Mouse (Mus musculus) liver, embryonic 11.5 days (tissue): ENCODE results near the gene Rln1. TPM values are rescaled to one million over a fixed set of nuclear protein-coding genes. Genes with fewer than 3 reads are reported as not detected.

ENCODE experiments used
- ATAC-seq: fragments of 200-750 bp; cut with Nextera tagmentation; replicated peaks from 2 replicates; pipeline ENCODE4 v1.8.0; 2017; ENCODE audit warnings: moderate number of reproducible peaks, mild to moderate bottlenecking, moderate TSS enrichment, moderate library complexity; ENCODE audit not compliant: low FRiP score
- DNase-seq: peaks from one replicate; pipeline ENCODE4 v3.0.0-alpha.2; 2017; ENCODE audit warnings: low spot score
- H3K27ac ChIP-seq: fragments of 300-500 bp; sonication (generic); 2 replicates; pipeline ENCODE4 v1.5.1; 2014; ENCODE audit warnings: mild to moderate bottlenecking, low read depth, low read length, control low read depth
- H3K27me3 ChIP-seq: fragments of 300-500 bp; sonication (generic); replicated peaks from 2 replicates; pipeline ENCODE4 v1.6.1; 2014; ENCODE audit warnings: low read length, mixed read lengths; ENCODE audit not compliant: control insufficient read depth, insufficient read depth
- H3K36me3 ChIP-seq: fragments of 300-500 bp; sonication (generic); 2 replicates; pipeline ENCODE4 v1.6.1; 2014; ENCODE audit warnings: mild to moderate bottlenecking, low read length, moderate library complexity, mixed read lengths; ENCODE audit not compliant: control insufficient read depth, insufficient read depth
- H3K4me1 ChIP-seq: fragments of 300-500 bp; sonication (generic); replicated peaks from 2 replicates; pipeline ENCODE4 v1.6.1; 2014; ENCODE audit warnings: low read length, mixed read lengths; ENCODE audit not compliant: control insufficient read depth, insufficient read depth
- H3K4me2 ChIP-seq: fragments of 300-500 bp; sonication (generic); 2 replicates; pipeline ENCODE4 v1.6.1; 2014; ENCODE audit warnings: mild to moderate bottlenecking, control low read depth, moderate library complexity
- H3K4me3 ChIP-seq: fragments of 300-500 bp; sonication (generic); 2 replicates; pipeline ENCODE4 v1.5.1; 2014; ENCODE audit warnings: low read depth, low read length, control low read depth
- H3K9ac ChIP-seq: fragments of 300-500 bp; sonication (generic); 2 replicates; pipeline ENCODE4 v1.6.1; 2014; ENCODE audit warnings: low read depth, low read length, control low read depth
- H3K9me3 ChIP-seq: fragments of 300-500 bp; sonication (generic); 2 replicates; pipeline ENCODE4 v1.6.1; 2016; ENCODE audit warnings: low read length, inconsistent platforms, mixed read lengths; ENCODE audit not compliant: control insufficient read depth
- WGBS: fragments of 180-500 bp; shearing (Covaris S2); extraction: QIAGEN DNeasy Blood & Tissue Kit; methylation state at CpG from one replicate; pipeline ENCODE4 v1.1.7; 2014; 5-methylcytosine and 5-hydroxymethylcytosine counted together
- polyA plus RNA-seq: library from polyadenylated mRNA; unstranded; fragments of >200 nt; fragmentation: Nextera tagmentation; extraction: Ambion mirVana; gene quantifications from 2 replicates; pipeline ENCODE4 v1.2.1, GENCODE M21; 2014

The Rln1 gene
- polyA plus RNA-seq, 1 experiment from 2014 or later: not detected

DNA sequence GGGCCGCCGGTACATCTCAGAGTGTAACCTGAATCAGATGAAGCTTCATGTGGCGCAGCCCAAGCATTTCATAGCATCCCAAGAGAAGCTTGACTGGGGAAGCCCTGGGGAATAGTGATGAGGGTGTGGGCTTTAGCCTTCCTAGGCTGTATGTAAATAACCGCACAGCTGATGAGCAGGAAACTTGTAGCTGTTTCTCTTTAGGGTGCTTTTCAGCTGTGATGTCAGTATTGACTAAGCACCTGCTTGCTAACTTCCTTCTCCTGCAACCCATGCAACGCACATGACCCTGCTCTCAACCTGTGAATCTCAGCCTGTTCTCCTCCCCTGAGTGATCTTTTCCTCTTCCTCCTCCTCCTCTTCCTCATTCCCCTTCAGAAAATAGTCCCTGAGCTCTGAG is 29.6 kb upstream of the Rln1 start:
- Histone ChIP-seq H3K9me3 (no peaks in the 10 kb centered on the region), H3K27me3 (no peaks in the 10 kb centered on the region), H3K4me2 (no peak overlapping the region), H3K4me3 (no peak overlapping the region), H3K27ac (no peak overlapping the region), H3K4me1 (peaks cover 23% of the 10 kb centered on the region), H3K36me3 (no peaks in the 10 kb centered on the region), H3K9ac (no peak overlapping the region)
- WGBS: 76% methylated on average over 5 of the region's 5 CpGs
- DNase-seq (no peak), ATAC-seq (no peak)

DNA sequence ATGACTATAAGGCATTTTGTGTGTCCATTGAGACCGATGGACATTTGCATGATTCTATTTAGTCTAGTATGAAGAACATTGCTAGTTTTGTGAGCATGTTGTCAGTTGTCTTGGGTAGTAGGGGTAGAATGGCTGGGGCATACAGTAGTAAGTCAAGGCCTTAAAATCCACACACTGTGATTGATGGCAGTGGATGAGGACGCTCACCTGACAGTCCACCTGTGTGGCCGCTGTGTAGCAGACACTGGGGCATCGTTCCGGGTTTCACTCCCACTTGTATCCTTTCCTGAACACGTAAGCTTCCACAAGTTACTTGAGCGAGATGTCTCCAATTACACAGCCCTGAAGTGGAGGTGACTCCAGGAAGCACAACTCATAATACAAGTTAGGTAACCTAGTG is 29.1 kb upstream of the Rln1 start:
- Histone ChIP-seq H3K9ac (no peak overlapping the region), H3K36me3 (no peaks in the 10 kb centered on the region), H3K4me3 (no peak overlapping the region), H3K27ac (no peak overlapping the region), H3K9me3 (no peaks in the 10 kb centered on the region), H3K4me2 (no peak overlapping the region), H3K4me1 (peaks cover 20% of the 10 kb centered on the region), H3K27me3 (no peaks in the 10 kb centered on the region)
- WGBS: 88% methylated on average over 7 of the region's 7 CpGs
- DNase-seq (no peak), ATAC-seq (no peak)

DNA sequence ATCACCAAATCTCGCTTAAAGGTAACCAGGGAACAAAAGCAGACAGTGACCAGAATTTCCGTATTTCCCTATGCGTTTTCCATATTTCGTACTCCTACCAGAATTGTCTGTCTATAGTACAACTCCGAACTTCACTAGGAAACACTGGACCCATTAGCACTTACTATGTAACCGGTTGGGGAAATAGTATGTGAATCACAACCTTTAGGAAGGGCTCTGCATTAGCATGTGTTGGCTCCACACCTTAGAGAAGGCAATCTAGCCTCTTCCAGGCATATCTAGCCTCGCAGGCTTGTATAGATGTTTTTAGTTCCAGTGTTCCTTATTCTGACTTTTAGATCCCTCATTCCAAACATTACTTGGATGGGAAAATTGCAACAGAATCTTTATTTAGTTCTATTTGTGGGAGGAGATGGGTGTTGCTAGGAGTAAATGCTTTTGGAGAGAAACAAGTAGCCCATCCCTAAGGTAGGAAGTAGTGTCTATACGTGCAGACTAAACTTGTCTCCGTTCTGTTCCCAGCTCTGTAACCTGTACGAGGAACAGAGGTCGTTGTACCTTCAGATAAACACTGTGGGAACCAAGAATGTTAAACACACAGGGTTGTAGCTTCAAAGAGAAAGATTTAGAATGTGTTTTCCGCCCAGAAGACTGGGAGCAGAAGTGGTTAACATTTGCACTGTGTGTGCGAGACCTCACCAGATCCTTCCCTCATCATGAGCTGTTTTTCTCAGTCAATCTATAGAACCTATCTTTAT is 27.9 kb upstream of the Rln1 start:
- no peak for ATAC-seq
- 36% methylated on average over 13 of the region's 13 CpGs for WGBS
- H3K4me2 ChIP-seq: peak overlapping the region; percentile 89
- DNase-seq: no peak
- H3K4me3 ChIP-seq: peak overlapping the region; percentile 74
- no peaks in the 10 kb centered on the region for H3K27me3 ChIP-seq
- H3K36me3 ChIP-seq: no peaks in the 10 kb centered on the region
- peak overlapping the region; percentile 52; the same call in 1 of the 2 replicates for H3K9ac ChIP-seq
- H3K9me3 ChIP-seq: no peaks in the 10 kb centered on the region
- no peak overlapping the region for H3K27ac ChIP-seq
- peaks cover 17% of the 10 kb centered on the region for H3K4me1 ChIP-seq

DNA sequence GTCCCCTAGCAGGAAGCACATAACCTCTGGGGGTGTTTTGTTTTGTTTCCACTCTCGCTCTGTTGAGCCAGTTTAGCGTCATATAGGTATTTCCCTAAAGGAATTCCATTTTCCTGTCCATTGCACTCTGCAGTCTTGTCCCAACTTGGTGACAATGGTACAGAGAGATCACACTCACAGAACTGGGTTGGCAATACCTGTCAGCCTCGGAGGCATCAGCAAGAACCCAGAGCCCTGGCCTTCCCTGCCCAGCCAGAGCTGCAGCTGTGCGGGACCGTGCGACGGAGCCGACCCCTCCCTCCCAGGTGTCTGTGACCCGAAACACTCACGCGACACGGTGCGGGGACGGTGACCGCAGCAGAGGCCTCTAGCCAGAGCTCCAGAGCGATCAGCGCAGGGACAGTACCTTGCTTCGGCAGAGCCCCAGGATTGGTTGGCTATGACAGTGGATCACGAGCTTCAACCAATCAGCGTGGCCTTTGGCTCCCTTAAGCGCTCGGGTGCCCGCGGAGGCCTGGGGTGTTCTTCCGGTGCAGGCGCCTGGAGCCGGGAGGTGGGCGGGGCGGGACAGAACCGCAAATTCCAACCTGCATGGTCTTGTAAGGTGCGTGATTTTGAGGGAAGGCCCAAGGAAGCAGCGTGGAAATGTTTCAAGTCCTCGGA is 27.1 kb upstream of the Rln1 start:
- Histone ChIP-seq H3K27ac (no peak overlapping the region; the same call in 1 of the 2 replicates), H3K4me3 (peak overlapping the region; percentile 74), H3K9me3 (no peaks in the 10 kb centered on the region), H3K4me2 (peak overlapping the region; percentile 89), H3K9ac (peak overlapping the region; percentile 78), H3K4me1 (peaks cover 16% of the 10 kb centered on the region), H3K27me3 (no peaks in the 10 kb centered on the region), H3K36me3 (no peaks in the 10 kb centered on the region)
- DNase-seq (peak; percentile 80), ATAC-seq (peak; percentile 100)
- 3% methylated on average over 33 of the region's 33 CpGs for WGBS

DNA sequence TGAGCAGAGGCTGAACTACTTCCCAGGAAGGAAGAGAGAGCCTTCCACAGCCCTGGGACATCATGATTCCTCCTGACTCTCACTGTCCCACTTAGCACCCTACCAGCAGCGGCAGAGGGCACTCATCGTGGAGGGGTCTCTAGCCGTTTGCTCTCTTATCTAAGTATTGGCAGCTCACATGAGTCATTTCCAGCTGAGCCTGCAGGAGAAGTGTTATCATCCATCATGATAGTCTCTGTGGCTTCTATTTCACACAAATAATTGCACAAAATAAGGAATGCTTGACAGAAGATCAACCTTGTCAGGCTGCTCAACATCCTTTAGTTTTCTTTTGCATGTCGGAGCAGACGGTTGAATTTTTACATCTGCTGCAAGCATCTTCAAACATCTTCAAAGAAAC is 25.8 kb upstream of the Rln1 start:
- H3K9me3 ChIP-seq: no peaks in the 10 kb centered on the region
- ATAC-seq (no peak), DNase-seq (no peak)
- H3K4me2 ChIP-seq: peak overlapping the region; percentile 89
- H3K36me3 ChIP-seq: no peaks in the 10 kb centered on the region
- 31% methylated on average over 5 of the region's 5 CpGs for WGBS
- H3K4me1 ChIP-seq: peaks cover 16% of the 10 kb centered on the region
- H3K9ac ChIP-seq: 0 out of 2 replicates have a peak overlapping the region, but pooled peaks have one; percentile 12
- no peak overlapping the region for H3K27ac ChIP-seq
- H3K4me3 ChIP-seq: no peak overlapping the region
- H3K27me3 ChIP-seq: no peaks in the 10 kb centered on the region

DNA sequence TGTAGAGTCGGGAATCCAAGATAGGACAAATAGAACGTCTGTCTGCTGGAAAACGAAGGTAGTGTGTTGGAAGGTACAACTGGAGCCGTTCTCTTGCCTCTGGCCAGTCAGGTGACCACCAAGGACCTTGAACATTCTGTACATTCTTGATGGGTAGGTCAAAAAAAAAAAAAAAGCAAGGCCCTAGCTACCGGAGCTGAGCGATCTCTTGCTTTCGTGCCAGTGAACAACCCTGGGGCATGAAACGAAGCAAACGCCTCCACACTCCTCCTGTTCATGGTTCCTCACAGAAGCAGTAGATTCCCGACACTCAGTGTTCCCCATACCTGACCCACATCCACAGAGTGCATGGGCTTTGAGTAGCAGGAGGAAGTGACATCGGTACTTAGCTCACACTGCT is 21.8 kb upstream of the Rln1 start:
- no peak overlapping the region for H3K9ac ChIP-seq
- H3K27ac ChIP-seq: no peak overlapping the region
- no peaks in the 10 kb centered on the region for H3K9me3 ChIP-seq
- H3K4me2 ChIP-seq: no peak overlapping the region
- no peaks in the 10 kb centered on the region for H3K27me3 ChIP-seq
- peaks cover 12% of the 10 kb centered on the region for H3K4me1 ChIP-seq
- no peak overlapping the region for H3K4me3 ChIP-seq
- WGBS: 86% methylated on average over 11 of the region's 11 CpGs
- no peak for ATAC-seq
- no peaks in the 10 kb centered on the region for H3K36me3 ChIP-seq
- DNase-seq: no peak

DNA sequence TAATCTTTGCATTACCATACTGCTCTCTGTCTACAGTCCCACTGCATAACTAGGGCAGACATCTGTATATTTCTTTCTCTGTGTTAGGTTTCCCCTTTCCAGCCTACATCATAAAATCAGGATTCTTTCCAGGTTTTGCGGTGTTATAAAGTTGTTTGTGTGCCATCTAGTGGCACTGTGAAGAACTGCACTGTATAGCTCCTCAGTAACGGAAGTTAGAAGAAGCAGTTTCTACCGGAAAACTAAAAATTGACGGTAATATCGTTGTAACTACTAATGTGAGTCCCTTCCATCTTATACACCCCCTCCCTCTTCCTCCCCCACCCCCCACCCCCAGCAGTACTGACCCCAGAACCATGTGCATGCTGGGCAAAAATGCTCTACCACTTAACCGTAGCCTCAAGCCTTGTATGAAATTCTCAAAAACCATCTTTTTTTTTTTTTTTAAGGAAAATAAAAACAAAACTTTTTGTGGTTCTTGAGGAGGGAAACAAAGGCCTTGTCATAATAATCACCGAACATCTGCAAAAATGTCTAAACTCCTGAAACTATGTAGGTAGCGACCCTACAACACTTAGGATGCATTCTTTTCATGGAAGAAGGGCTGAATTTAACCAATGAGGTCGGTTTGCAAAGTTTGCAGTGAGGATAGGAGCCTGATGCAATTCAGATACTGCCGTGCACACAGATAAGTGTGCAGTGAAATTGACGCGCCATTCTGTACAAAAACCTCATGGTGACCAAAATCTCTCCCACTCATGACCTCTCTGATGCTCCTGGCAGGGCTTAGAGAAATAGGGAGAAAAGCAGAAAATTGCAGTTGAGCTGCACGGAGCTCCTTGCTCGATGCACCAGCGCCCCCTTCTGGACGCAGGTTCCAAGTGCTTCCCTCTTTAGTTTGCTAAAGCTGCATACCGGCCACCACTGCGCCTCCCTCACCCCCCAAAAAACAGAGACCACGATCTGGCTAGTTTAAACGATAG is 20.7 kb upstream of the Rln1 start:
- H3K9ac ChIP-seq: peak overlapping the region; percentile 45
- H3K4me2 ChIP-seq: peak overlapping the region; percentile 86
- DNase-seq (peak; percentile 82), ATAC-seq (peak; percentile 79)
- H3K27ac ChIP-seq: 0 out of 2 replicates have a peak overlapping the region, but pooled peaks have one; percentile 3
- H3K4me3 ChIP-seq: peak overlapping the region; percentile 43
- H3K36me3 ChIP-seq: no peaks in the 10 kb centered on the region
- peaks cover 2% of the 10 kb centered on the region for H3K4me1 ChIP-seq
- WGBS: 6% methylated on average over 20 of the region's 20 CpGs
- no peaks in the 10 kb centered on the region for H3K9me3 ChIP-seq
- no peaks in the 10 kb centered on the region for H3K27me3 ChIP-seq

DNA sequence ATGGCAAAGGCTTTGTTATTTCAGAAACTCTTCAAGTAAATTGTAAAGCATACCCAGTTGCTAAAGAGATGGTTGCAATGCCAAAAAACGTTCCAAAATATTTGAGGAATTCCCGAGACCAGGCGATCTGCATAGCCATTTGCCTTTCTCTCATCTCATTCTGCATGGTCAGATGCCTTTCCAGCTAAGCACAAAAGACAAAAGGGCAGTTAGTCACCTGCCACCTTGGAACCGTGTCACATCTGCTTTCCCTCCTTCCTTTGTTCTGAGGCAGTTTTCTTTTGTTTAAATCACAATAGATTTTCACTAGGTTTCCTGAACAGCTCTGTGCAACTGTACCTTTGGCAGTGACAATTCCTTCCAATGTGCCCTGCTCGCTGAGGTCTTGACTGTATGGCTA is 16.5 kb upstream of the Rln1 start:
- no peaks in the 10 kb centered on the region for H3K4me1 ChIP-seq
- H3K9ac ChIP-seq: no peak overlapping the region
- H3K36me3 ChIP-seq: no peaks in the 10 kb centered on the region
- no peak for ATAC-seq
- H3K27me3 ChIP-seq: no peaks in the 10 kb centered on the region
- no peak for DNase-seq
- 64% methylated on average over 5 of the region's 5 CpGs for WGBS
- no peak overlapping the region for H3K4me2 ChIP-seq
- no peak overlapping the region for H3K27ac ChIP-seq
- H3K4me3 ChIP-seq: no peak overlapping the region
- no peaks in the 10 kb centered on the region for H3K9me3 ChIP-seq
